Mouse (Mus musculus) gastrocnemius, adult 8-10 months (tissue): ENCODE results near the gene Elp4. TPM values are rescaled to one million over a fixed set of nuclear protein-coding genes. Genes with fewer than 3 reads are reported as not detected.

Source experiments
- DNase-seq, 2 experiments: peaks; one replicate each; pipeline ENCODE4 v3.0.0; 2022; ENCODE audit warnings: low spot score in 2 of 2
- total RNA-seq, 4 experiments: library from RNA; stranded (reverse); gene quantifications; 2 replicates each; pipeline ENCODE4 v1.2.4; 2022

Elp4 gene
- total RNA-seq, 4 experiments from 2014 or later = 8.1 to 10.2 (median 8.9) TPM

- DNase-seq = no peak
Measured at GRCm38 (mm10) chr2:105683771-105684410, 220.5 kb downstream of the Elp4 start.

GRCm38 (mm10) chr2:105682634-105683351 lies 221.6 kb downstream of the Elp4 start:
- no peak for DNase-seq

GRCm38 (mm10) chr2:105682011-105682501 lies 222.3 kb downstream of the Elp4 start:
- no peak for DNase-seq

GRCm38 (mm10) chr2:105680999-105681710 lies 223.2 kb downstream of the Elp4 start:
- DNase-seq = no peak

- no peak for DNase-seq
Measured at GRCm38 (mm10) chr2:105680146-105680998, 224.0 kb downstream of the Elp4 start.

- no peak for DNase-seq
Measured at GRCm38 (mm10) chr2:105679331-105679730, 225.0 kb downstream of the Elp4 start.

GRCm38 (mm10) chr2:105678880-105679321 lies 225.5 kb downstream of the Elp4 start:
- DNase-seq = no peak

GRCm38 (mm10) chr2:105678306-105678705 lies 226.1 kb downstream of the Elp4 start:
- no peak for DNase-seq

GRCm38 (mm10) chr2:105677434-105678105 lies 226.8 kb downstream of the Elp4 start:
- no peak for DNase-seq

- no peak for DNase-seq
Measured at GRCm38 (mm10) chr2:105676909-105677433, 227.4 kb downstream of the Elp4 start.

GRCm38 (mm10) chr2:105676080-105676908 lies 228.1 kb downstream of the Elp4 start:
- DNase-seq = no peak

- no peak for DNase-seq
Measured at GRCm38 (mm10) chr2:105675730-105676079, 228.7 kb downstream of the Elp4 start.

- DNase-seq = no peak
Measured at GRCm38 (mm10) chr2:105674875-105675729, 229.3 kb downstream of the Elp4 start.

GRCm38 (mm10) chr2:105674061-105674874 lies 230.1 kb downstream of the Elp4 start:
- DNase-seq = no peak

- peak in 1 of 2 experiments; percentile 33 for DNase-seq
Measured at GRCm38 (mm10) chr2:105673631-105674060, 230.7 kb downstream of the Elp4 start.

GRCm38 (mm10) chr2:105673054-105673453 lies 231.3 kb downstream of the Elp4 start:
- no peak for DNase-seq

GRCm38 (mm10) chr2:105672596-105672960 lies 231.8 kb downstream of the Elp4 start:
- no peak for DNase-seq
